Mouse (Mus musculus) embryonic fibroblast, embryonic 13.5 days (primary cell): ENCODE data around the gene Mms22l. TPM values are rescaled to one million over a fixed set of nuclear protein-coding genes. Genes with fewer than 3 reads are reported as not detected.
"Not testable (repeated sequence)": the region's sequence is repeated elsewhere in the genome, so short reads cannot be mapped to it uniquely, and the experiment has no call there.

Source experiments
- H3K27ac ChIP-seq: 2 replicates; pipeline ENCODE4 v1.5.1; 2012; ENCODE audit warnings: low read length, control low read depth, inconsistent platforms; ENCODE audit not compliant: insufficient read depth
- H3K4me1 ChIP-seq: 2 replicates; pipeline ENCODE4 v1.6.1; 2011; ENCODE audit warnings: low read length; ENCODE audit not compliant: control insufficient read depth, insufficient read depth
- H3K4me3 ChIP-seq: 2 replicates; pipeline ENCODE4 v1.5.1; 2011; ENCODE audit warnings: mild to moderate bottlenecking, control low read depth, low read length; ENCODE audit not compliant: insufficient read depth
- CTCF ChIP-seq: IDR thresholded peaks from 2 replicates; pipeline ENCODE4 v1.5.1; 2011; ENCODE audit warnings: mild to moderate bottlenecking, control low read depth, low read length, moderate library complexity, borderline replicate concordance; ENCODE audit not compliant: insufficient read depth
- POLR2A ChIP-seq: IDR thresholded peaks from 2 replicates; pipeline ENCODE4 v1.6.1; 2011; ENCODE audit warnings: low read depth, mild to moderate bottlenecking, control low read depth, low read length, moderate library complexity
- polyA plus RNA-seq: library from polyadenylated mRNA; stranded (reverse); fragments of >200 nt; gene quantifications from 2 replicates; pipeline ENCODE4 v1.2.4, GENCODE M21; 2011; ENCODE audit warnings: low read depth; ENCODE audit not compliant: missing spikeins, insufficient read length

Gene Mms22l
- polyA plus RNA-seq, 1 experiment = 24.7 TPM

GRCm38 (mm10) chr4:24620005-24620404, 123.8 kb downstream of the Mms22l start:
- Histone ChIP-seq H3K27ac (no peak overlapping the region), H3K4me3 (no peak overlapping the region), H3K4me1 (no peaks in the 10 kb centered on the region)
- TF ChIP-seq CTCF (no peak), POLR2A (no peak)

DNA sequence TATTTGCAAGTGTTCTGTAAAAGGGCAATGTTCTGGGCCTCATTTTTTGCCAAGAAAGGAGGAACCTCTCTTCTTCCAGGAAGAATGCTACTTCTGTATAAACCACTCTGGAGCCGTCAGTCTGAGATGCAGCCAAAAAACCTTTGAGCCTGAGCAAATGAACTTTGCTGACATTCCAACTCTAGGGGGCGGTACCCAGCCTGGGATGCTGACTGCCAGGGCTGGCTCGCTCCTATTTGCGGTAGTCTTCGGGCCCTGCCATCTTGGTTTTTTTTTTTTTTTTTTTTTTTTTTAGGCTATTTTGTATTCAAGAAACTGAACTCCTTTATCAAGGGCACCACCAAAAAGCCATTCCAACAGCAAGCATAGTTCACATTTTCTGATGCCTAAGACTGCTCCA, 124.2 kb downstream of the Mms22l start:
- TF ChIP-seq POLR2A (no peak), CTCF (no peak)
- Histone ChIP-seq H3K27ac (no peak overlapping the region), H3K4me3 (no peak overlapping the region), H3K4me1 (no peaks in the 10 kb centered on the region)

DNA sequence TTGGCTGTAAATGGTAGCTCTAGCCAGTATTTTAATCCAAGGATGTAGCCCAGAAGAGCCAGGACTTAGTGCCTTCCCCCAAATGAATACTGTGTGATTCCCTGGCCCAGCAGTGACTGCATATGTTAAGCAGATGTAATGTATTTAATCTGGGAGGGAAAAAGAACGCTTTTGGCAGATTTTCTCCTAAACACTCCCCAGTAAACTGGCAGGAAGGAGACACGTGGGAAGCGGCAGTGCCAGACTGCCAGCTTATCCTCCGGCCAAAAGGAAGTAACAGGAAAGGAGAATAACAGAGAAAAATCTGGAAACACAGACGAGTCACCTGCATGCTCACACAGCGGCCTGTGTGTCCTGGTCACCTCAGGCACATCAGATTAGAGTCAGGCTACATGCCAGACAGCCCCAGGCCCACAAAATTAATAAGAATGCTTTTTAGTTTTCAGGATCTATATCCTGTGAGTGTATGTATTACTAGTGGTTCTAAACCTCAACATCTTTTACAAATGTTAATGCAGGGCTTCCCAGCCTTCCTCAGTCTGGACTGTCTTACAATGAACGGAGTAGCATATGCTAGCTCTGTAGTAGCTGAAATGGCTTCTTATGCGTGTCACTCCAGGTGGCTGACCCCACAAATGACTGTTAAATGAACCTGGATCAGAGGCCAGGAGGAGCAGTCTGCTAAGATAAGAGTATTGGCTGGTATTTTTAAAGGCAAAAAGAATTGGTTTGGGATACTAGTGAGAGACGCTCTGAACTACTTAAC, 125.4 kb downstream of the Mms22l start:
- no peak overlapping the region for H3K27ac ChIP-seq
- H3K4me3 ChIP-seq = no peak overlapping the region
- TF ChIP-seq CTCF = no peak
- TF ChIP-seq POLR2A = no peak
- H3K4me1 ChIP-seq = peaks cover 3% of the 10 kb centered on the region; the same call in 1 of the 2 replicates

GRCm38 (mm10) chr4:24625951-24626584, 129.8 kb downstream of the Mms22l start:
- no peak for TF ChIP-seq CTCF
- TF ChIP-seq POLR2A = no peak
- Histone ChIP-seq H3K4me3 (no peak overlapping the region), H3K27ac (no peak overlapping the region), H3K4me1 (peaks cover 3% of the 10 kb centered on the region; the same call in 1 of the 2 replicates)

GRCm38 (mm10) chr4:24626686-24627085, 130.4 kb downstream of the Mms22l start:
- no peak overlapping the region for H3K27ac ChIP-seq
- H3K4me3 ChIP-seq = no peak overlapping the region
- H3K4me1 ChIP-seq = peaks cover 3% of the 10 kb centered on the region; the same call in 1 of the 2 replicates
- TF ChIP-seq CTCF = no peak
- TF ChIP-seq POLR2A = no peak

DNA sequence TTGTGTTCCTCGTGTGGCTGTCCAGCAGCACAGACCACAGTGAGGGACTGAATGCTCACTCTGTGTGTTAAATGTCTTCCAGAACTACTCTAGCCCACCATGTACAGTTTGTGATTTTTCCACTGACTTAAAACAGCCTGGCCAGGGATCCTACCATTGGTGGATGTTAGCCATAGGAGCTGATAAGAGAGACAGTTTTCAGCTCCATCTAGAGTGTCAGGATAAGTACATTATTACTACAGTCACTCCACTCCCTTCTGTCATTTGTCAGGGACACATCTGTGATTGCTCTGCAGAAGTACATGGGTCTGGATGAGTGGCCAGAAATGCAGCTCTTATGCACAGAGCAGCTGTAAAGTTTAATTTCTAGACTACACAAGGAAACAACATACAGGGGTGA, 131.6 kb downstream of the Mms22l start:
- Histone ChIP-seq H3K27ac (no peak overlapping the region), H3K4me1 (peaks cover 3% of the 10 kb centered on the region; the same call in 1 of the 2 replicates), H3K4me3 (no peak overlapping the region)
- no peak for TF ChIP-seq CTCF
- TF ChIP-seq POLR2A = no peak

DNA sequence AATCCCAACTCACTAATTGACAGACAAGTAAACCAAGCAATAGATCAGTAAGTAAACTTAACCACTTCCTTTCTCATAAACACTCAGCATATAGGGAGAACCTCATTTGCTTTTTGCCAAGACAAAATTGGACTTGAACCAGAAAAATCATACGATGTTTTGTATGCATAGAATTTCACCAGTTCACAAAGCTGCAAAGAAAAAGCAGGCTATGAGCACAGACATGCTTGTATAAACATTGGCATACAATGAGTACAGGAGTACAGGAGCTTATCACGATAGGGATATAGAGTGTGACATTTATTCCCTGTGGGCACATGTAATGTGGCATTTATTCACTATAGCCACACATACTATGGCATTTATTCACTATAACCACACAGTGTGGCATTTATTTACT, 134.2 kb downstream of the Mms22l start:
- TF ChIP-seq POLR2A = no peak
- no peak for TF ChIP-seq CTCF
- no peak overlapping the region for H3K27ac ChIP-seq
- H3K4me3 ChIP-seq = no peak overlapping the region
- H3K4me1 ChIP-seq = peaks cover 3% of the 10 kb centered on the region; the same call in 1 of the 2 replicates

- no peak overlapping the region for H3K4me3 ChIP-seq
- H3K27ac ChIP-seq = no peak overlapping the region
- TF ChIP-seq POLR2A = no peak
- TF ChIP-seq CTCF = no peak
- H3K4me1 ChIP-seq = no peaks in the 10 kb centered on the region
Measured at GRCm38 (mm10) chr4:24631177-24631911, 135.1 kb downstream of the Mms22l start.

DNA sequence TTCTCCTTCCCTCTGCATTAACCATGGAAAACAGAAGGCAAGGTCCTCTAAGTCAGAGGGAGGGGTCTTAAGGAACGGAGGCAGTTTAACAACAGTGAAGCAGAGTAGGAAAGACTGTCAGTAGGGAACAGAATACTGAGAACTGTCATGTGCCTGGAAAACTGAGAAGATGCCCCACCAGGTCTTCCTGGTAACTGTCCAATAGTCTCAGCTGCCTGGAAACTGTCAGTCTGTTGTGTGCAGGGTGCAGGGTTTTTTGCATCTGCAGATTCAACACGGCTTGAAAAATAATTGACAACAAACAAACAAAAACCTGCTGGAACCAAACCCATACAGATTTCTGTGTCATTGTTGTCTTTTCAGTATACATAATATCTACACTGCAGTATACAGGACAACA, 146.1 kb downstream of the Mms22l start:
- H3K27ac ChIP-seq = no peak overlapping the region
- H3K4me1 ChIP-seq = no peaks in the 10 kb centered on the region
- no peak for TF ChIP-seq CTCF
- TF ChIP-seq POLR2A = no peak
- no peak overlapping the region for H3K4me3 ChIP-seq

- H3K27ac ChIP-seq, H3K4me1 ChIP-seq, H3K4me3 ChIP-seq: not testable (repeated sequence)
Measured at GRCm38 (mm10) chr4:24644735-24645134, 148.5 kb downstream of the Mms22l start.
